Comparison of ENCODE assay signal across 22 mouse cellular contexts in the genomic region with DNA sequence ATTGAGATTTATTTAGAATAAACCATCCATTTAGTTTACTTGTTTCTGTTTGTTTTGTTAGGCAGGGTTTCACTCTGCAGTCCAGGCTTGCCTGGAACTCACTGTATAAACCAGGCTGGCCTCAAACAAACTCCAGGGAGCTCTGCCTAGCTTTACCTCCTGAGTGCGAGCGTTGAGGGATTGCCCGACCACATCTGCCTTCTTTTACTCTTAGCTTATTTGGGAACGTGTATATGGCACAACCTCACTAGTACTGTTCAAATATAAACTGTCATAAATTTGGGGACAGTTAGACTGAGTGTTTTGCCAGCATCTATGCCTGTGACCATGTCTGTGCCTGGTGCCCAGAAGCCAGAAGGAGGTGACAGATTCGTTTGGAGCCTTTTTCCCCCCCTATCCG. TPM values are rescaled to one million over a fixed set of nuclear protein-coding genes. Genes with fewer than 3 reads are reported as not detected.
DNase-seq lines count a peak whose midpoint lies in the region; ATAC-seq and TF ChIP-seq lines count a peak whose summit lies in the region.
"Had no signal": no experiment of that assay in that cellular context is flagged by ENCODE, and none has a peak within 500 bp of the region (broad histone marks: within the 10 kb centered on the region; RNA-seq: fewer than 3 reads in every experiment).

No protein-coding gene starts in this region.

- 0 out of 2 replicates have a peak, but pooled peaks cover 2% of the 10 kb centered on the region for H3K36me3 ChIP-seq in heart, embryonic 11.5 days (ENCODE audit: control insufficient read depth, insufficient read depth, low read length)
- H3K36me3 ChIP-seq in heart, adult 2 months (ENCODE audit: control insufficient read depth, insufficient read depth, low read length): peaks cover 4% of the 10 kb centered on the region
- no peaks in the 10 kb centered on the region for H3K36me3 ChIP-seq in lung, embryonic 14.5 days (ENCODE audit: insufficient read depth)
- H3K36me3 ChIP-seq in embryonic facial prominence, embryonic 10.5 days (replicated peaks): peaks cover 39% of the 10 kb centered on the region
- no peaks in the 10 kb centered on the region for H3K36me3 ChIP-seq in embryonic facial prominence, embryonic 12.5 days
- H3K36me3 ChIP-seq: hindbrain, embryonic 13.5 days; midbrain, embryonic 13.5 days had no signal

- peak overlapping the region; percentile 41; the same call in 1 of the 2 replicates for H3K27ac ChIP-seq in heart, embryonic 11.5 days (ENCODE audit: low read depth, low read length)
- no peak overlapping the region for H3K27ac ChIP-seq in heart, adult 2 months
- H3K27ac ChIP-seq in lung, embryonic 14.5 days (ENCODE audit: low read depth): no peak overlapping the region
- peak overlapping the region; percentile 86 for H3K27ac ChIP-seq in embryonic facial prominence, embryonic 10.5 days (replicated peaks)
- H3K27ac ChIP-seq in embryonic facial prominence, embryonic 12.5 days: peak overlapping the region; percentile 18; the same call in 1 of the 2 replicates
- H3K27ac ChIP-seq: hindbrain, embryonic 13.5 days; midbrain, embryonic 13.5 days had no signal

- H3K27me3 ChIP-seq in heart, embryonic 11.5 days (ENCODE audit: control insufficient read depth, insufficient read depth, low read length): no peaks in the 10 kb centered on the region
- H3K27me3 ChIP-seq in heart, adult 2 months (ENCODE audit: control insufficient read depth, insufficient read depth, low read length): no peaks in the 10 kb centered on the region
- no peaks in the 10 kb centered on the region for H3K27me3 ChIP-seq in lung, embryonic 14.5 days (ENCODE audit: insufficient read depth, low read length)
- H3K27me3 ChIP-seq in embryonic facial prominence, embryonic 10.5 days (replicated peaks; ENCODE audit: low read depth, poor library complexity, severe bottlenecking): no peaks in the 10 kb centered on the region
- no peaks in the 10 kb centered on the region for H3K27me3 ChIP-seq in embryonic facial prominence, embryonic 12.5 days
- H3K27me3 ChIP-seq: hindbrain, embryonic 13.5 days; midbrain, embryonic 13.5 days had no signal

- peaks cover 35% of the 10 kb centered on the region for H3K4me1 ChIP-seq in heart, embryonic 11.5 days (ENCODE audit: control insufficient read depth, insufficient read depth, low read length)
- H3K4me1 ChIP-seq in heart, adult 2 months (ENCODE audit: control insufficient read depth, insufficient read depth, low read length): peaks cover 2% of the 10 kb centered on the region
- peaks cover 22% of the 10 kb centered on the region for H3K4me1 ChIP-seq in lung, embryonic 14.5 days (ENCODE audit: insufficient read depth)
- peaks cover 71% of the 10 kb centered on the region for H3K4me1 ChIP-seq in embryonic facial prominence, embryonic 10.5 days
- H3K4me1 ChIP-seq in embryonic facial prominence, embryonic 12.5 days: peaks cover 47% of the 10 kb centered on the region

- no peaks in the 10 kb centered on the region for H3K9me3 ChIP-seq in heart, embryonic 11.5 days (replicated peaks; ENCODE audit: control insufficient read depth, low read length)
- H3K9me3 ChIP-seq in lung, embryonic 14.5 days (ENCODE audit: low read depth, low read length): no peaks in the 10 kb centered on the region
- no peaks in the 10 kb centered on the region for H3K9me3 ChIP-seq in embryonic facial prominence, embryonic 10.5 days
- H3K9me3 ChIP-seq in embryonic facial prominence, embryonic 12.5 days: no peaks in the 10 kb centered on the region
- H3K9me3 ChIP-seq: hindbrain, embryonic 13.5 days; midbrain, embryonic 13.5 days had no signal

- no peaks in the 10 kb centered on the region for H3K79me2 ChIP-seq in heart, adult 2 months (replicated peaks; ENCODE audit: control insufficient read depth, insufficient read depth, low read length)

- H3K4me2 ChIP-seq in heart, embryonic 11.5 days: no peak overlapping the region
- H3K4me2 ChIP-seq in lung, embryonic 14.5 days: no peak overlapping the region
- H3K4me2 ChIP-seq in embryonic facial prominence, embryonic 12.5 days (replicated peaks): no peak overlapping the region
- H3K4me2 ChIP-seq: midbrain, embryonic 13.5 days had no signal

- TF ChIP-seq CTCF in heart, adult 2 months (IDR thresholded peaks at IDR 0.05): no peak
- no peak for TF ChIP-seq CTCF in lung, embryonic 14.5 days (IDR thresholded peaks at IDR 0.05; ENCODE audit: low read depth)

- TF ChIP-seq EP300 in heart, adult 2 months (IDR thresholded peaks at IDR 0.05; ENCODE audit: insufficient read depth, low read depth, low read length): no peak

- no peak overlapping the region for H3K4me3 ChIP-seq in heart, embryonic 11.5 days (ENCODE audit: low read depth, low read length)
- no peak overlapping the region for H3K4me3 ChIP-seq in heart, adult 2 months
- no peak overlapping the region for H3K4me3 ChIP-seq in lung, embryonic 14.5 days (ENCODE audit: low read depth, low read length)
- no peak overlapping the region for H3K4me3 ChIP-seq in embryonic facial prominence, embryonic 10.5 days
- H3K4me3 ChIP-seq in embryonic facial prominence, embryonic 12.5 days: no peak overlapping the region
- H3K4me3 ChIP-seq: hindbrain, embryonic 13.5 days; midbrain, embryonic 13.5 days had no signal

- no peak for ATAC-seq in heart, embryonic 11.5 days (replicated peaks; ENCODE audit: insufficient number of reproducible peaks, low FRiP score, low TSS enrichment)
- ATAC-seq in lung, embryonic 14.5 days (ENCODE audit: insufficient read depth): no peak
- no peak for ATAC-seq in embryonic facial prominence, embryonic 12.5 days (ENCODE audit: insufficient number of reproducible peaks, insufficient read depth, low FRiP score, low TSS enrichment)
- ATAC-seq: intestine, postnatal 0 days; lung, postnatal 0 days; midbrain, embryonic 13.5 days had no signal

- 52% methylated on average over 6 of the region's 6 CpGs for whole genome bisulfite sequencing in heart, embryonic 11.5 days (ENCODE audit: insufficient replicate concordance)
- WGBS in heart, adult 2 months: 79% methylated on average over 6 of the region's 6 CpGs
- WGBS in lung, embryonic 14.5 days: 29% methylated on average over 6 of the region's 6 CpGs
- WGBS in embryonic facial prominence, embryonic 10.5 days: 39% methylated on average over 6 of the region's 6 CpGs
- WGBS in embryonic facial prominence, embryonic 12.5 days: 37% methylated on average over 6 of the region's 6 CpGs

- no peak for TF ChIP-seq POLR2A in heart, adult 2 months (IDR thresholded peaks at IDR 0.05; ENCODE audit: insufficient read depth, low read depth, low read length)

- intact Hi-C loops in heart, adult 2 months (cut with DNase I): no loop called here
- intact Hi-C loops in left cerebral cortex, postnatal 10 days (cut with DNase I): no loop called here

- H3K9ac ChIP-seq in heart, embryonic 11.5 days (ENCODE audit: low read depth, low read length): no peak overlapping the region
- H3K9ac ChIP-seq in heart, adult 2 months (ENCODE audit: low read depth, low read length): no peak overlapping the region
- no peak overlapping the region for H3K9ac ChIP-seq in lung, embryonic 14.5 days
- no peak overlapping the region for H3K9ac ChIP-seq in embryonic facial prominence, embryonic 12.5 days
- H3K9ac ChIP-seq: hindbrain, embryonic 13.5 days; midbrain, embryonic 13.5 days had no signal

- DNase-seq in heart, adult 2 months: no peak
- DNase-seq in lung, embryonic 14.5 days: peak; percentile 26
- DNase-seq in lung, postnatal 36 days: no peak
- no peak for DNase-seq in embryonic facial prominence, embryonic 10.5 days (ENCODE audit: low spot score)
- DNase-seq in spleen, postnatal 14 days (ENCODE audit: low spot score in 2 of 2): no peak
- no peak for DNase-seq in left cerebral cortex, postnatal 10 days (ENCODE audit: extremely low spot score in 1 of 2, low spot score in 2 of 2)
- DNase-seq: adrenal gland, adult 2 months; cerebellum, adult 11 months; cerebellum, adult 9-11 months; gastrocnemius, postnatal 25 days; kidney, postnatal 4 days; layer of hippocampus, adult 9-11 months; thymus, postnatal 14 days had no signal

RNA-seq across cellular contexts. Expression of a gene that starts 46.8 kb away (rescaled TPM):
- 2.0 and 2.9 TPM in 2 replicates for polyA plus RNA-seq in heart, embryonic 11.5 days (2014; fragmentation: Nextera tagmentation; extraction: Ambion mirVana)
- 10 to 100 TPM; 13.6 to 16.0 TPM for total RNA-seq in heart, adult 2 months (2021)
- 3.3 and 7.3 TPM in 2 replicates for polyA plus RNA-seq in heart, adult 2 months (2012; rRNA removed)
- 6.0 and 7.0 TPM in 2 replicates for polyA plus RNA-seq in lung, embryonic 14.5 days (2014; fragmentation: Nextera tagmentation; extraction: Ambion mirVana)
- polyA plus RNA-seq in embryonic facial prominence, embryonic 10.5 days (2016; fragmentation: Nextera tagmentation; extraction: Ambion mirVana): 6.5 and 7.3 TPM in 2 replicates
- 11.7 TPM in 2 replicates for polyA plus RNA-seq in embryonic facial prominence, embryonic 12.5 days (2016; fragmentation: Nextera tagmentation; extraction: Ambion mirVana)
- 10 to 100 TPM; 13.9 to 14.1 TPM for total RNA-seq in left cerebral cortex, postnatal 10 days (2021)
- total RNA-seq: common myeloid progenitor, adult 5-6 weeks; MEL; neutrophil, adult 5-6 weeks had no signal

Comparison
In these comparisons a context has a peak if more than half of its experiments do, and no peak if none do; other contexts are left out.
1. H3K27ac ChIP-seq: peak in heart, embryonic 11.5 days (single experiment), embryonic facial prominence, embryonic 10.5 days (single experiment) and embryonic facial prominence, embryonic 12.5 days (single experiment); none in heart, adult 2 months (single experiment) and lung, embryonic 14.5 days (single experiment).